Mouse (Mus musculus) liver, postnatal 0 days (tissue): ENCODE data around the gene Katnal1.

ENCODE experiments used
- CTCF ChIP-seq: sonication (generic); IDR thresholded peaks from 2 replicates; pipeline ENCODE4 v1.5.1; 2016; ENCODE audit warnings: antibody characterized with exemption, low read depth
- EP300 ChIP-seq: IDR thresholded peaks from 2 replicates; pipeline ENCODE4 v1.6.1; 2016; ENCODE audit warnings: antibody characterized with exemption, low read depth, mild to moderate bottlenecking

DNA sequence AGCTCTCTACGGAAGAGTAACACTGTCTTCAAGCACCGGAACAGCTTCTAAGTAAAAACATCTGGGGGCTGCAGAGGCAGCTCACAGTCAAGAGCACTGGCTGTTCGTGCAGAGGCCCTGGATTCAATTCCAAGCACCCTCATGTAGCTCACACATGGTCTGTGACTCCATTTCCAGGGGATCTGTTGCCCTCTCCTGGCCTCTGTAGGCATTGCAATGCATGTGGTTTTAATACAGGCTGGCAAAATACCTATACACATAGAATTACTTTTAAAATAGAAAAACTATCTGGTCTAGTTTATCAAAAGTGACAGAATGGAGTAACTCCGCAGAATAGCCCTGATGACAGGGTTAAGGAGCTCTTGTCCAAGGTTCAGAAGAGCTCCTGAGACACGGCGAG lies 49.9 kb downstream of the Katnal1 start:
- TF ChIP-seq EP300 (no peak), CTCF (peak; percentile 64)
